Mouse (Mus musculus) embryonic facial prominence, embryonic 12.5 days (tissue): Measurements from ENCODE around the gene Tmem8. TPM values are rescaled to one million over a fixed set of nuclear protein-coding genes. Genes with fewer than 3 reads are reported as not detected.
A peak's percentile ranks its signal among the peaks of the same experiment; 100 is the strongest.

Source experiments
- ATAC-seq: fragments of 200-750 bp; cut with Nextera tagmentation; 2 replicates; pipeline ENCODE4 v1.8.0; 2017; ENCODE audit not compliant: insufficient number of reproducible peaks, insufficient read depth, low FRiP score, low TSS enrichment
- H3K27ac ChIP-seq: fragments of 300-500 bp; sonication (generic); 2 replicates; pipeline ENCODE4 v1.5.1; 2016; ENCODE audit warnings: mild to moderate bottlenecking
- H3K27me3 ChIP-seq: fragments of 300-500 bp; sonication (generic); 2 replicates; pipeline ENCODE4 v1.6.1; 2016; ENCODE audit warnings: mild to moderate bottlenecking, moderate library complexity
- H3K36me3 ChIP-seq: fragments of 300-500 bp; sonication (generic); 2 replicates; pipeline ENCODE4 v1.6.1; 2016; ENCODE audit warnings: mild to moderate bottlenecking
- H3K4me1 ChIP-seq: fragments of 300-500 bp; sonication (generic); 2 replicates; pipeline ENCODE4 v1.6.1; 2016
- H3K4me2 ChIP-seq: fragments of 300-500 bp; sonication (generic); replicated peaks from 2 replicates; pipeline ENCODE4 v1.6.1; 2016; ENCODE audit warnings: mild to moderate bottlenecking, moderate library complexity
- H3K4me3 ChIP-seq: fragments of 300-500 bp; sonication (generic); 2 replicates; pipeline ENCODE4 v1.5.1; 2016; ENCODE audit warnings: mild to moderate bottlenecking
- H3K9ac ChIP-seq: fragments of 300-500 bp; sonication (generic); 2 replicates; pipeline ENCODE4 v1.6.1; 2016; ENCODE audit warnings: mild to moderate bottlenecking, moderate library complexity
- H3K9me3 ChIP-seq: fragments of 300-500 bp; sonication (generic); 2 replicates; pipeline ENCODE4 v1.6.1; 2016; ENCODE audit warnings: mild to moderate bottlenecking, moderate library complexity
- WGBS: fragments of 180-500 bp; shearing (Covaris S2); methylation state at CpG from one replicate; pipeline ENCODE4 v1.1.7; 2016; 5-methylcytosine and 5-hydroxymethylcytosine counted together
- polyA plus RNA-seq: library from polyadenylated mRNA; unstranded; fragments of >200 nt; fragmentation: Nextera tagmentation; extraction: Ambion mirVana; gene quantifications from 2 replicates; pipeline ENCODE4 v1.2.1, GENCODE M21; 2016

Gene Tmem8
- polyA plus RNA-seq: 0.99 and 1.3 TPM in 2 replicates

DNA sequence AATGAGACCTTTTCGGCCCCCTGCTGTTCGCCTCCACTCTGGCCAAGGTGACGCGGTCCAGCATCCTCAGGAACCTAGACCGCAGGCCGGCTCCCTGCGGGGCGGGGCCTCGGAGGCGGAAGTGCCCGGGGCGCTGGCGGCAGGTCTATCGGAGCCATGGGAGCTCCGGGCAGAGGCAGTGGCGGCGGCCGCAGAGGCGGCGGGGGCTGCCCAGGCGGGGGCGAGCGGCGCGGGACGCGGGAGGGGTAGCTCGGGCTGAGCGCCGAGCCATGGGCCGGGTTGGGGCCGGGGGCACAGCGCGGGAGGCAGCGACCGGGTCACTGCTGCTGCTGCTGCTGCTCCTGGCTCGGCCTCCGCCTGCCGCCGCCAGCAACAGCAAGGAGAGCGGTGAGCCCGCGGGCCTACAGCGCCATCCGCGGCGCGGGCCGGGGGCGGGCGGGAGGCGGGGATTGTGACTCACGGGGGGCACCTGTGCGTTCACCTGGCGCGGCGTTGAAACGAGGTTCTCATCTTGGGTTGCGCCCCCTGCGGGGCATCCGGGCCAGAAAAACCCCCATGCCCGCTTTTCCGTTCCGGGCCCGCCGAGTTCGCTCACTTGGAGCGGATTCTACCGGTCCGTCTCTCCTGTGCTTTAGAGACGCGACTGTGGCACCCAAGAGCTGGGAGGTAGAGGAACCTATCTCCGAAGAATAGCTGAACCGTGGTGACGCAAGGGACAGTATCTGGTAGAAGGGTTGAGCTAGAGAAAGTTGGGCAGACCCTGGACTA lies at the start of gene Tmem8:
Tmem8 (plus strand) TSS at position 119 of the 768 bp plus-strand sequence.
- Histone ChIP-seq H3K9me3 (no peaks in the 10 kb centered on the region), H3K4me2 (peak within 1 kb of the TSS; percentile 96), H3K4me1 (peaks cover 13% of the 10 kb centered on the region; the same call in 1 of the 2 replicates), H3K36me3 (no peaks in the 10 kb centered on the region), H3K27me3 (peaks cover 89% of the 10 kb centered on the region), H3K4me3 (peak within 1 kb of the TSS; percentile 55), H3K9ac (peak within 1 kb of the TSS; percentile 63), H3K27ac (no peak within 1 kb of the TSS)
- ATAC-seq: 0 out of 2 replicates have a peak, but pooled peaks have one; percentile 28
- WGBS: under 1% methylated on average over 64 of the region's 75 CpGs

DNA sequence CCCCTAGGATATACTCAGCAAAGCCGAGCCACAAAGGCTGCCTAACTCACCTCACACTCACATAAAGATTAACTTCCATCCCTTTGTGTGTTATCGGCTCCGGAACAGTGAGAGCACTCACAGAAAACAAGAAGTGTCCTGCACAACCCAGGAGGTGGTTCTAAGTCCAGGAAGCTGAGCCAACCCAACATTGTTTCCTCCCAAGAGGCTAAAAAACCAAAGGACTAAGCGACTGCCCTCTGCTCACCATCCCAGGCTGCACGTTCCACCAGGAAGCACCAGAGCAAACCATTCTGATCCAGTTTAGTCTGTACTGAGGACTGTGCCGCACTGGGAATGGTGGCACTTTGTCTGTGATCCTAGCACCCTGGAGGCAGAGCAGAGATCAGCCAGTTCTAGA lies 48.2 kb upstream of the Tmem8 start:
- Histone ChIP-seq H3K4me2 (no peak overlapping the region), H3K36me3 (peaks cover 32% of the 10 kb centered on the region), H3K27me3 (no peaks in the 10 kb centered on the region), H3K9ac (no peak overlapping the region), H3K27ac (no peak overlapping the region), H3K9me3 (no peaks in the 10 kb centered on the region), H3K4me3 (no peak overlapping the region), H3K4me1 (peaks cover 40% of the 10 kb centered on the region)
- ATAC-seq: no peak
- WGBS: 82% methylated on average over 6 of the region's 6 CpGs

DNA sequence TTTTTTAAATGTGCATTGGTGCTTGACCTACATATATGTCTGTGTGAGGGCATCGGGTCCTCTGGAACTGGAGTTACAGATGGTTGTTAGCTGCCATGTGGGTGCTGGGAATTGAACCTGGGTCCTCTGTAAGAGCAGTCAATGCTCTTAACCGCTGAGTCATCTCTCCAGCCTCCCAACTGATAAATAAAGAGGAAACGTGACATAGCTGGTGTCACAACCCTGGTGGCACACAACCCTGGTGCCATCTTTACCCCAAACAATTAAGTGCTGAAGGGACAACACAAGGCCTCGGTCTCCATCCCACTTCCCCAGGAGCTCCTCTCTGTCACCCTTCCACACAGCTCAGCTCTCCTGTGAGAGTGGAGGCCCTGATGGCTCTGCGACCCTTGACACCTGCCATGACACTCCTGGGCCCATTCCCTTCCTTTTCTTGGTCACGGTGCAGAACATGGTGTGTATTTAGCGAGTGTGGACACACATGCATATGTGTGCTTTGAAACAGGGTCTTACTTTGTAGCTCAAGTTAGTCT lies 46.5 kb upstream of the Tmem8 start:
- peak overlapping the region; percentile 89; the same call in 1 of the 2 replicates for H3K9ac ChIP-seq
- H3K4me2 ChIP-seq: peak overlapping the region; percentile 100
- peaks cover 32% of the 10 kb centered on the region for H3K36me3 ChIP-seq
- H3K27ac ChIP-seq: no peak overlapping the region
- no peak for ATAC-seq
- H3K27me3 ChIP-seq: no peaks in the 10 kb centered on the region; the same call in 1 of the 2 replicates
- peak overlapping the region; percentile 83 for H3K4me3 ChIP-seq
- no peaks in the 10 kb centered on the region for H3K9me3 ChIP-seq
- H3K4me1 ChIP-seq: peaks cover 42% of the 10 kb centered on the region
- WGBS: 88% methylated on average over 7 of the region's 7 CpGs

DNA sequence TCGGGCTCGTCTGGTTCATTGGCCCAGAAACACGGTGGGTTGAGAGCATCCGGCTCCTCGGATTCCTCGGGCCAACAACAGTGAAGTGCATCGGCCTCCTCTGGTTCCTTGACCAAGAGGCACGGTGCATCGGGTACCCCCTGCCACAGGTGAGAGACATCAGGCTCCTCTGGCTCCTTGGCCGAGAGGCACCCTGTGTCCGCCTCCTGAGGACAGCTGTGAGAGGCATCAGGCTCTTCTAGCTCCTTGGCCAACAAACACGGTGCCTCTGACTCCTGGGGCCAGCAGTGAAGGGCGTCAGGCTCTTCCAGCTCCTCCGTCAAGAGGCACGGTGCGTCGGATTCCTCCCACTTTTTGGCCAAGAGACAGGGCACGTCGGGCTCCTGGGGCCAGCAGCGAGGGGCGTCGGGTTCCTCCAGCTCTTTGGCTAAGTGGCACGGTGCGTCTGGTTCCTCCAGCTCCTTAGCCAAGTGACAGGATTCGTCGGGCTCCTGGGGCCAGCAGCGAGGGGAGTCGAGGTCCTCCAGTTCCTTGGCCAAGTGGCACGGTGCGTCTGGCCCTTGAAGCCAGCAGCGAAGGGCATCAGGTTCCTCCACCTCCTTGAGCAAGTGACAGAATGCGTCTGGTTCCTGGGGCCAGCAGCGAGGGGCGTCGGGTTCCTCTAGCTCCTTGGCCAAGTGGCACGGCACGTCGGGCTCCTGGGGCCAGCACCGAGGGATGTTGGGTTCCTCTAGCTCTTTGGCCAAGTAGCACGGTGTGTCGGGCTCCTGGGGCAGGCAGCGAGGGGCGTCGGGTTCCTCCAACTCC lies 44.9 kb upstream of the Tmem8 start:
- 0 out of 2 replicates have a peak overlapping the region, but pooled peaks have one; percentile 74 for H3K27ac ChIP-seq
- peaks cover 42% of the 10 kb centered on the region for H3K4me1 ChIP-seq

DNA sequence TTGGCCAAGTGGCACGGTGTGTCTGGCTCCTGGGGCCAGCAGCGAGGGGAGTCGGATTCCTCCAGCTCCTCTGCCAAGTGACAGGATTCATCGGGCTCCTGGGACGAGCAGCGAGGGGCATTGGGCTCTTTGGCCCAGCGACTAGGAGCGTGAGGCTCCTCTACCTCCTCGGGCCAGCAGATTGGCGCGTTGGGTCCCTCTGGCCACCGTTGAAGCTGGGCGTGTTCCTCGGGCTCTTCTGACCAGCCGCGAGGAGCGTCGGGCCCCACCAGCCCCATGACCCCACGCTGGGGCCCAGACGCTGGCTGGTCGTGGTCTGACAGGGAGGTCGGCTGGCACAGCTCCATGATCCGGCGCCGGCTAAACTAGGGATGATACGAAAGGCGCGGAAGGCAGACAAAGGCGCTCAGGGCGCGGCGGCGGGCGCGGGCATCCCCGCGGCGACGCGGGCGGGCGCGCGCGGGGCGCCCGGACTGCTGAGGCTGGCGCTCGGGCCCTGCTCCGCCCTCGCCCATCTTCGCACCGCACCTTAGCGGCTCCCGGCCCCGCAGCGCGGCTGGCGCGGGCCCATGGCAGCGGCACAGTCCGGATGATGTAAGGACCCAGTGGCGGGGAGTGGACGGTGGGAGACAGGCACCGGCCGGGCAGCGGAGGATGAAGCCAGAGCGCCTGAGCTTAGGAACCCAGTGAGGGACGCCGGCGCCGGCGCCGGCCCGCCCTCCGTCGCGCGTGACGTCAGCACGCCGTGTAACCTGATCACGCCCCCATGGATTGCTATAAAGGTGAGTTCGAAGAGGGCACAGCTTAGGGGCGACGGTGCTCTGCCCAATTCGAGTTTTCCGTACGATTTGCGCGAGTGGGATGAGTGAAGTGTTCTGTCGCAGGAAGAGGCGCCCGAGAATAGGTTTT lies 44.0 kb upstream of the Tmem8 start, which contains the start of gene Rab11fip3:
Rab11fip3 (minus strand) TSS at position 725 of the 909 bp plus-strand sequence.
- H3K27me3 ChIP-seq: no peaks in the 10 kb centered on the region; the same call in 1 of the 2 replicates
- peaks cover 42% of the 10 kb centered on the region for H3K4me1 ChIP-seq
- peak; percentile 80 for ATAC-seq
- WGBS: under 1% methylated on average over 88 of the region's 94 CpGs
- peak within 1 kb of the TSS; percentile 89 for H3K9ac ChIP-seq
- peaks cover 14% of the 10 kb centered on the region for H3K36me3 ChIP-seq
- H3K4me2 ChIP-seq: peak within 1 kb of the TSS; percentile 100
- H3K4me3 ChIP-seq: peak within 1 kb of the TSS; percentile 83
- H3K27ac ChIP-seq: peak within 1 kb of the TSS; percentile 74; the same call in 1 of the 2 replicates
- no peaks in the 10 kb centered on the region for H3K9me3 ChIP-seq

More for the DNA sequence above, 44.9 kb upstream of the Tmem8 start:
- Histone ChIP-seq H3K9me3 (no peaks in the 10 kb centered on the region), H3K4me3 (peak overlapping the region; percentile 83), H3K27me3 (no peaks in the 10 kb centered on the region; the same call in 1 of the 2 replicates), H3K9ac (peak overlapping the region; percentile 89), H3K36me3 (peaks cover 19% of the 10 kb centered on the region), H3K4me2 (peak overlapping the region; percentile 100)
- 1% methylated on average over 44 of the region's 44 CpGs for WGBS
- no peak for ATAC-seq

DNA sequence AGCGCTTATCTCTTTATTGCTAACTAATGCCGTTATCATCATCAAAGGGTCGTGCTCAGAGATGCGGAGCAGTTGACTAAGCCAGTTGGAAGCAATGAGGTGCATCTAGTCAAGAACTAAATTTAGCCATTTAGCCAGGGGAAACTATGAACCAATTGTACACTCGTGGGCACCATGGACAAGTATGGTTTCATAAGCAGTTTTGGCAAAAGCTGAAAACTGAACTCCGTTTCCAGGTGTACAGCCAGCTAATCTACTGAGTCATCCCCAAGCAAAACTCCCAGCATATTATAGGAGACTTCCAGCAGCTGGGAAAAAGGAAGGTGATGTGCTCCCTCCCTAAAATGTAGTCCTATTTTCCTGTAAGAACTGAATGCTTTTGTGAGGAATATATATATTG lies 43.0 kb upstream of the Tmem8 start:
- H3K4me2 ChIP-seq: peak overlapping the region; percentile 100
- no peak overlapping the region for H3K27ac ChIP-seq
- no peak for ATAC-seq
- H3K9ac ChIP-seq: no peak overlapping the region
- 40% methylated on average over 6 of the region's 6 CpGs for WGBS
- H3K4me1 ChIP-seq: peaks cover 35% of the 10 kb centered on the region
- H3K27me3 ChIP-seq: no peaks in the 10 kb centered on the region; the same call in 1 of the 2 replicates
- H3K36me3 ChIP-seq: peaks cover 4% of the 10 kb centered on the region
- no peaks in the 10 kb centered on the region for H3K9me3 ChIP-seq
- H3K4me3 ChIP-seq: peak overlapping the region; percentile 83

DNA sequence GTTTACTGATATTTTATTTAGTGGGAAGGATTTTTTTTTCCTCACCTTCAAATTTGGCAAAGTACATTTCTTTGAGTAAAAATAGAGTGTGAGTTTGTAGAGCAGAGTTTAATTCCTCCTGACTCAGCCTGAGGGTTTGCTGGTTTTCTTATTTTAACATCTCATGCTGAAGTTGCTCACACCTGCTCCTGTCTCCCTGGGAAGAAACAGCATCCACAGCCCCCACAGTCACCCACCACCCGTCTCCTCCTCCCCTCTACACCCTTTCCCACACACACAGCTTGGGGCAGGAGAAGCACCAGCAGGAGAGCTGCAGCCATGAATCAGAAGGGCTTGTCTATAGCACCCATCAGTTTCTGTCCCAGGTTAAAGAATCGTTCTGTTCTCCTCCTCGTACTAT lies 37.9 kb upstream of the Tmem8 start:
- Histone ChIP-seq H3K9me3 (no peaks in the 10 kb centered on the region), H3K9ac (no peak overlapping the region), H3K4me1 (no peaks in the 10 kb centered on the region), H3K4me2 (no peak overlapping the region), H3K27me3 (no peaks in the 10 kb centered on the region; the same call in 1 of the 2 replicates), H3K4me3 (no peak overlapping the region), H3K36me3 (no peaks in the 10 kb centered on the region), H3K27ac (no peak overlapping the region)
- WGBS: 60% methylated on average over 3 of the region's 3 CpGs
- no peak for ATAC-seq

DNA sequence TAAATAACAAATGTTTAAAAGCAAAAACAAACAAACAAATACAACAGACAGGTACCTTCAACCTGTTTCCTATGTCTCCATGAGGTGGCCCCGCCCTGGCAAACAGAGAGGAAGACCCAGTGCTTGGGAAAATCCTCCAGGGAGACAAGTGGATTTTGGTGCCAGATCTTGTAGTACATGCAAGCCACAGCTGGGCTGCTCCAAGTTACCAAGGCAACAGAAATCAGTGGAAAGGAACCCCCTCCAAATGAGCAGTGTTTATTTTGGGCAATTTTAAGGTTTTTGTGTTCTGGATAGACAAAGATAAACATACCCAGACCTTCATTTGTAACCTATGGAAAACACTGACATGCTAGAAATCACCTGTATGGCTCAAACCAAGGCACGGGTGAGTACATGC lies 34.2 kb upstream of the Tmem8 start:
- WGBS: 87% methylated on average over 2 of the region's 2 CpGs
- no peaks in the 10 kb centered on the region for H3K9me3 ChIP-seq
- no peaks in the 10 kb centered on the region for H3K4me1 ChIP-seq
- ATAC-seq: no peak
- H3K4me3 ChIP-seq: no peak overlapping the region
- H3K9ac ChIP-seq: no peak overlapping the region
- H3K4me2 ChIP-seq: no peak overlapping the region
- H3K36me3 ChIP-seq: peaks cover 11% of the 10 kb centered on the region
- no peaks in the 10 kb centered on the region for H3K27me3 ChIP-seq
- H3K27ac ChIP-seq: no peak overlapping the region

DNA sequence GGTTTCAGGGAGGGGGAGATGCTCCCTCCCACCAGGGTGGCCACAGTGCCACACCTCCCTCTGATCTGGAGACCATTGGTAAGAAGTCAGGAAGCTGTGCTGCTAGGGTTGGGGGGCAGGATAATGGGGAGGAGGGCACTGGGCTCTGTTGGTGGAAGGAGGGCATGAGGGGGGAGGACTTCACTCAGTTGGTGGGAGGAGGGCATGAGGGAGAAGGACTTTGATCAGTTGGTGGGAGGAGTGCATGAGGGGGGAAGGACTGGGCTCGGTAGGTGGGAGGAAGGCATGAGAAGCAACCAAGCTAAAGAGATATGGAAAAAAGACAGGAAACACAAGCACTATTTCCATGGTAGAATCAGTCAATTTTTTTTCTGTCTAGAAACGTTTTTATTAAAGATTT lies 32.2 kb upstream of the Tmem8 start:
- Histone ChIP-seq H3K4me1 (no peaks in the 10 kb centered on the region), H3K4me3 (no peak overlapping the region), H3K36me3 (peaks cover 13% of the 10 kb centered on the region), H3K4me2 (no peak overlapping the region), H3K9ac (no peak overlapping the region), H3K27ac (no peak overlapping the region), H3K9me3 (no peaks in the 10 kb centered on the region), H3K27me3 (no peaks in the 10 kb centered on the region)
- WGBS: 45% methylated on average over 2 of the region's 2 CpGs
- no peak for ATAC-seq

DNA sequence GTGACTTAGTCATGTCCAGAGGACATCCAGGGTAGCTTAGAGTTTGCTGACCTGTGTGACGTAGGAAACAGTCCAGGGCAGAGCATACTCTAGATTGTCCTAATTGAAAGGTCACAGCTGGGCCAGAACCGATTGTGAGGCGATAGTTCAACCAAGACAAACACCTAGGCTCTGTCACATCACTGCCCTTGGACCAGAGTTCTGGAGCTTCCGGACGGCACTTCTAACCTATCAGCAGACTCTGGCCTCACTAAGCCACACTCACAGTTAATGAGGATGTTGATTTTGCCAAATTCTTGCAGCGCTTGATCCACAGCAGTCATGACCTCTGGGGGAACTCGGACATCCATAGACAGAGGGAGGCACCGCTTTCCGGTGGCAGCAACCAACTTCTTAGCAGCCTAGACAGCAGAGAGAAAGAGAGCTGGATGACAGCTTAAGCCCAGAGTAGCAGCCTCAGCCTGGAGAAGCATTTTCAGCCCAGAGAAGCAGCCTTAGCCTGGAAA lies 26.0 kb upstream of the Tmem8 start:
- 86% methylated on average over 9 of the region's 9 CpGs for WGBS
- Histone ChIP-seq H3K4me3 (no peak overlapping the region), H3K9me3 (no peaks in the 10 kb centered on the region), H3K27ac (no peak overlapping the region), H3K36me3 (peaks cover 16% of the 10 kb centered on the region), H3K27me3 (no peaks in the 10 kb centered on the region), H3K4me1 (no peaks in the 10 kb centered on the region), H3K4me2 (no peak overlapping the region), H3K9ac (no peak overlapping the region)
- ATAC-seq: no peak
